Mouse (Mus musculus) gastrocnemius, adult 2 months (tissue): Measurements from ENCODE around the gene Pkd1. TPM values are rescaled to one million over a fixed set of nuclear protein-coding genes. Genes with fewer than 3 reads are reported as not detected.
A peak's percentile ranks its signal among the peaks of the same experiment; 100 is the strongest.

ENCODE experiments used
- DNase-seq: peaks from one replicate; pipeline ENCODE4 v3.0.0; 2022
- H3K27ac ChIP-seq: fragments of 200-600 bp; 2 replicates; pipeline ENCODE4 v1.8.1; 2022; ENCODE audit warnings: mild to moderate bottlenecking
- H3K4me3 ChIP-seq: fragments of 200-600 bp; 2 replicates; pipeline ENCODE4 v1.8.1; 2022; ENCODE audit warnings: mild to moderate bottlenecking, moderate library complexity
- CTCF ChIP-seq: fragments of 200-600 bp; IDR thresholded peaks from 2 replicates; pipeline ENCODE4 v1.8.1; 2022; ENCODE audit warnings: antibody characterized with exemption, mild to moderate bottlenecking, moderate library complexity
- intact Hi-C: fragments of 180-260 bp; cut with DNase I; formaldehyde crosslinking; loops from one replicate; pipeline ENCODE4 v1.15.1; 2025
- total RNA-seq, 2 experiments: library from RNA; stranded (reverse); gene quantifications; 2 replicates each; pipeline ENCODE4 v1.2.3; 2021

Gene Pkd1
- total RNA-seq, 2 experiments from 2014 or later, result 18.3 to 25.0 TPM

GRCm38 (mm10) chr17:24600502-24600901, 50.9 kb downstream of the Pkd1 start:
- TF ChIP-seq CTCF, result no peak
- intact Hi-C loops, result no loop called here
- H3K4me3 ChIP-seq, result no peak overlapping the region
- no peak for DNase-seq
- H3K27ac ChIP-seq, result no peak overlapping the region

DNA sequence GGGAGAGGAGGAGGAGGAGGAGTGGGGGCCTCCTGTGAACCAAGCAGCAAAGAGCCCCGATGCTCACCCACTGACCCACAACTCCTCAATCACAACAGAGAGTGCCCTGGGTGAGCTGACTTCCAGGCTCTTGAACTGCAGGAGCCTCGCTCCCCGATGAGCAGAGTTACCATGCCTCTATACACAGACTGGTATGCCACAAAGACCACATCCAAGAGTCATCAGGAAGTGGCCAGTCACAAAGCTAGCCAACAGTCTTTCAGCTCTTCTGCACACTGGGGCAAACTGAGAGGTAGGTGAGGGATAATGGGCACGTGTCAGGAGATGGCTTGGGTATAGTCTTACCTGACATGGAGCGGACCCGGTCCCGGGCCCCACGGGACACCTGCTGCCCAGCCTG, 54.3 kb downstream of the Pkd1 start:
- H3K4me3 ChIP-seq, result no peak overlapping the region
- no peak for DNase-seq
- no peak overlapping the region for H3K27ac ChIP-seq
- intact Hi-C loops, result no loop called here
- no peak for TF ChIP-seq CTCF

- Histone ChIP-seq H3K27ac (no peak overlapping the region), H3K4me3 (no peak overlapping the region)
- intact Hi-C loops, result no loop called here
- no peak for DNase-seq
- no peak for TF ChIP-seq CTCF
Observed at GRCm38 (mm10) chr17:24604557-24604956, 54.9 kb downstream of the Pkd1 start.

- Histone ChIP-seq H3K27ac (no peak overlapping the region), H3K4me3 (no peak overlapping the region)
- TF ChIP-seq CTCF, result no peak
- DNase-seq, result no peak
- intact Hi-C loops, result no loop called here
Observed at GRCm38 (mm10) chr17:24608370-24608769, 58.7 kb downstream of the Pkd1 start.

DNA sequence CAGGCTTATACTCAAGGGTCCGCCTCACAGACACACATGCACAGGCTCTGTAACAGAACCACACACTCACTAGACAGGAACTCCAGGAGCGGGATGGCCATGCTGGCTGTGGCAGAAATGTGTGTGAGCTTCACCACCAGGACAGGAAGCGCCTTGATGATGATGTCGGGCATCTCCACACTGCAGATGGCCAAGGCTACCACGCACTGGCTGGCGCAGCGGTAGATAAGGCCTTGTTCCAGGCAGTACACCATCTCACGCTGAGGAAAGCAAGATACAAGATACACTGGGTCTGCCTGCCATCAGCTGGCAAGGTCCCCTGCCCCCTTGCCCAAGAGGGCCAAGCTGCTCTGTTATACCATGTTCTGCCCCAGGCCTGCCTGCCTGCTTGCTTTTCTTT, 59.2 kb downstream of the Pkd1 start:
- H3K4me3 ChIP-seq, result no peak overlapping the region
- no peak for DNase-seq
- no peak overlapping the region for H3K27ac ChIP-seq
- intact Hi-C loops, result no loop called here
- TF ChIP-seq CTCF, result no peak

DNA sequence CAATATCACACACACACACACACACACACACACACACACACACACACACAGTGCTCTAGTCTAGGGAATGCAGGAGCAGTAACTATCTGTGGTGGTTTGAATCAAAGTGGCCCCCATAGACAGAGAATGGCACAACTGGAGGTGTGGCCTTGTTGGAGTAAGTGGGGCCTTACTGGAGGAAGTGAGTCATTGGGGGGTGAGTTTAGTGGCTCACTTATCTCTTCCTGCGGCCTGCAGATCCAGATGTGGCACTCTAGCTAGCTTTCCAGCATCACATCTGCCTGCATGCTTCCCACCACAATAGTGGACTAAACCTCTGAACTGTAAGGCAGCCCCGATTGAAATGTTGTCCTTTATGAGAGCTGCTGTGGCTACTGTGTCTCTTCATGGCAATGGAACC, 61.1 kb downstream of the Pkd1 start:
- Histone ChIP-seq H3K27ac (no peak overlapping the region), H3K4me3 (no peak overlapping the region)
- intact Hi-C loops, result loop anchor here (10.0 kb wide), 1 partner anchor 54 kb away; the partner anchor contains the start of gene Zfp598
- no peak for DNase-seq
- TF ChIP-seq CTCF, result no peak

DNA sequence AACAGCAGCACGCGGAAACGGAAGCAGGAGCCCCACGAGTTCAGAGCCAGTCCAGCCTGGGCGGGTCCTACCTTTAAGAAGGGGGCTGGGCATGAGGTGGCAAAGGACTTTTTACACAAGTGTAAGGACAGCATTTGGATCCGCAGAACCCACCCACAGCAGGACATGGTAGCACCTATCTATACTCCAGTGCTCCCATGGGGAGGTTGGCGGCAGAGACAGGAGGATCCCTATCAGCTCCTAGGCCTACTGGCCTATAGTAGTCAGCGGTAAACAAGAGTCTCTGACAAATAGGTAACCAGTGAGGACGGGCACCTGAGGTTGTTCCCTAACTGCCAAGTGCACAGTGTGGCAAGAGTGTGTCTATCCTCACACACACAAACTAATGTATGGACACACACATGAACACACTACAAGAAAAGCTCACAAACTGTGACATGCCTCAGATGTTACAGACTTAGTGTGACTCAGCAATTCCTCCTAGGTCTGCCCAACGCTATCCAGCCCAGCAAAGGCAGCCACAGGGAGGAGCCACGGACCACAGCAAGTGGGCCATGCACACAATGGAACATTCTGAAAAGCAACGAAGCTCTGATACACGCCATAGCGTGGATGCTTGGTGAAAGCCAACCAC, 68.0 kb downstream of the Pkd1 start:
- intact Hi-C loops, result loop anchor here (10.0 kb wide), 1 partner anchor 47 kb away; the partner anchor contains the start of gene Zfp598

GRCm38 (mm10) chr17:24625472-24625871, 75.8 kb downstream of the Pkd1 start:
- intact Hi-C loops, result loop anchor here (5.0 kb wide), 1 partner anchor 48 kb away; no protein-coding TSS in a partner anchor
- Histone ChIP-seq H3K27ac (no peak overlapping the region), H3K4me3 (no peak overlapping the region)
- no peak for DNase-seq
- TF ChIP-seq CTCF, result no peak

More for the DNA sequence above, 68.0 kb downstream of the Pkd1 start:
- no peak overlapping the region for H3K27ac ChIP-seq
- DNase-seq, result no peak
- H3K4me3 ChIP-seq, result no peak overlapping the region
- peak; percentile 15; the same call in 1 of the 2 replicates for TF ChIP-seq CTCF

DNA sequence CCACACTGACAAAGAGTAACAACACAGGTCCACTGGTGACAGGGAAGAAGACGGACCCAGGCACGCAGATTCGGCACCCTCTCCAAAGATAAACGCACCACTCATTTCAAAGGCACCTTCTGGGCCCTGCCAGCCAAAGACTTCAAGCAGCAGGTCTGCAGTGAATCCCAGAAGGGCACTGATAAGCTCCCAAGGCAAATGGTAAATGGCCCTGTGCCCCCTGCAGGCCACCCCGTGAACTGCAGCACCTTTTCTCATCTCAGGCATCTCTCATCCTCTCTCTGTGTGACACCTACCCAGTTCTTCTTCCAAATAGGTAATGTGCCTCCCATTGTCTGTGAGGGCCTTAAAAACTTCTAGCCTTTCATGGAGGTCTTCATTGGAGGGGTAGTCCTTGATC, 79.0 kb downstream of the Pkd1 start:
- no peak overlapping the region for H3K4me3 ChIP-seq
- TF ChIP-seq CTCF, result peak; percentile 99
- intact Hi-C loops, result loop anchor here (5.0 kb wide), 1 partner anchor 51 kb away; no protein-coding TSS in a partner anchor

DNA sequence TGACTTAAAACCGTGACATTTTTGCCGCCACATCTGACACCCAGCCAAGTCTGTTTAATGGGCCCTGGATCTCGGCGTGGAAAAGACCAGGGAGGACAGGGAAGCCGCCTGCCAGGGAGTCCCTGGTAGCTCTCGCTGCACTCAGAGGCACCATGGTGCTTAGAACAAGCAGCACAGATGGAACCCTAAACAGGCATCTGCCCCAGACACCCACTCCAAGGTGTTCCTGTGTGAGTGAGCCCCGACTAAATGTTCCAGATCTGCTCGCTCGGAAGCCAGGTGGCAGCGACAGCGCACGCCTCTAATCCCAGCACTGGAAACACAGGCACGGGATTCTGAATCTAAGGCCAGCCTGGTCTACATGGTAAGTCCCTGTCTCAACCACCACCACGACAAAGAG, 80.4 kb downstream of the Pkd1 start:
- intact Hi-C loops, result loop anchor here (5.0 kb wide), 1 partner anchor 103 kb away; the partner anchor contains the start of gene Traf7

More for the DNA sequence above, 79.0 kb downstream of the Pkd1 start:
- H3K27ac ChIP-seq, result no peak overlapping the region
- DNase-seq, result peak; percentile 76

DNA sequence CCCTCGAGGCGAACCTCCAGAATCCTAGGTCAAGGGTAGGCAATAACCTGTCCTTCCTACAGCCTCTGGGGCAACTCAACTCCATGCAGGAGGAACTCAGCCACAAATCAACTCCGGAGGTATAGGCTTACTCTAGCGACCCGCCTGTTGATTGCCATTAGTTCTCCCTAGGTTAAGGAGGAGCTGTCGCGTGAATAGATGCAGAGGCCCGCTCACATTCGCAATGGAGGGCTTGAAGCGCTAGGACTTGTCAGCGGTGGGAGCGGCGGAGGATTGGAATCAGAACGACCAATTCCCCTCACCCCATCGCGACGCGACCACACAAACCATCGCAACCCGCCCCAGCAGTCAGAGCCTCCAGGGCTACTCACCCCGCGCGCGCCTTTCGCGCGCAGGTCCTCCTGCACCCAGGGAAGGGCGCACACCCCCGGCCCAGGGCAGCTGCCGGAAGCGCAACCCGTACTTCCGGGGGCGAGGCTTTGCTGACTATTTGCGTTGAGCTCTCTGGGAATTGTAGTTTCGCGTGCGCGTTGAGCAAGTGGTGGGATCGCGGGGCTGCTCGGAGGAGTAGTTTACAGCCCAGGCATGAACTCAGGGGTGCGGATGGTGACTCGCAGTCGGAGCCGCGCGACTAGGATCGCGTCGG, 82.7 kb downstream of the Pkd1 start, which contains the start of the genes Tsc2 and Nthl1:
Gene Tsc2, minus strand, starts transcription at position 464 of the 646 bp plus-strand sequence.
Gene Nthl1, plus strand, starts transcription at position 514 of the 646 bp plus-strand sequence.
- Histone ChIP-seq H3K4me3 (peak within 1 kb of the TSS; percentile 79), H3K27ac (peak within 1 kb of the TSS; percentile 97)
- intact Hi-C loops, result loop anchor here (5.0 kb wide), 1 partner anchor 105 kb away; the partner anchor contains the start of gene Traf7
- TF ChIP-seq CTCF, result peak; percentile 1; the same call in 1 of the 2 replicates
- peak; percentile 90 for DNase-seq

More for the DNA sequence above, 80.4 kb downstream of the Pkd1 start:
- H3K4me3 ChIP-seq, result no peak overlapping the region
- no peak overlapping the region for H3K27ac ChIP-seq
- no peak for TF ChIP-seq CTCF
- DNase-seq, result no peak

GRCm38 (mm10) chr17:24632813-24633449, 83.3 kb downstream of the Pkd1 start:
- TF ChIP-seq CTCF, result 0 out of 2 replicates have a peak, but pooled peaks have one; percentile 0
- peak; percentile 83 for DNase-seq
- H3K4me3 ChIP-seq, result peak overlapping the region; percentile 79
- H3K27ac ChIP-seq, result peak overlapping the region; percentile 97
- intact Hi-C loops, result loop anchor here (5.0 kb wide), 1 partner anchor 106 kb away; the partner anchor contains the start of gene Traf7

- Histone ChIP-seq H3K4me3 (no peak overlapping the region), H3K27ac (peak overlapping the region; percentile 97)
- no peak for TF ChIP-seq CTCF
- no peak for DNase-seq
- intact Hi-C loops, result loop anchor here (5.0 kb wide), 1 partner anchor 107 kb away; the partner anchor contains the start of gene Traf7
Observed at GRCm38 (mm10) chr17:24633831-24634230, 84.2 kb downstream of the Pkd1 start.
